Mouse (Mus musculus) MEL (cell line): ENCODE results near the gene Slc35f6.

ENCODE experiments used
- CTCF ChIP-seq, 3 experiments: IDR thresholded peaks in 2 of 3; conservative IDR thresholded peaks in 1 of 3; 2 replicates each; pipeline ENCODE4 v1.5.1; 2011 to 2012; ENCODE audit warnings: low read length in 3 of 3, low read depth in 2 of 3, mild to moderate bottlenecking in 2 of 3, improper control_type of control experiment in 1 of 3, inconsistent platforms in 1 of 3, mixed read lengths in 1 of 3, moderate library complexity in 1 of 3; ENCODE audit not compliant: control insufficient read depth in 1 of 3, insufficient read depth in 1 of 3, poor library complexity in 1 of 3, severe bottlenecking in 1 of 3
- UBTF ChIP-seq: IDR thresholded peaks from 2 replicates; pipeline ENCODE4 v1.6.1; 2012; ENCODE audit warnings: low read depth, mild to moderate bottlenecking, inconsistent platforms, low read length, improper control_type of control experiment, moderate library complexity, borderline replicate concordance; ENCODE audit not compliant: insufficient read depth
- USF2 ChIP-seq, 2 experiments: IDR thresholded peaks; 2 replicates each; pipeline ENCODE4 v1.6.1; 2011 to 2012; ENCODE audit warnings: improper control_type of control experiment in 2 of 2, low read length in 2 of 2, borderline replicate concordance in 1 of 2, inconsistent platforms in 1 of 2, low read depth in 1 of 2, mild to moderate bottlenecking in 1 of 2; ENCODE audit not compliant: insufficient read depth in 1 of 2

DNA sequence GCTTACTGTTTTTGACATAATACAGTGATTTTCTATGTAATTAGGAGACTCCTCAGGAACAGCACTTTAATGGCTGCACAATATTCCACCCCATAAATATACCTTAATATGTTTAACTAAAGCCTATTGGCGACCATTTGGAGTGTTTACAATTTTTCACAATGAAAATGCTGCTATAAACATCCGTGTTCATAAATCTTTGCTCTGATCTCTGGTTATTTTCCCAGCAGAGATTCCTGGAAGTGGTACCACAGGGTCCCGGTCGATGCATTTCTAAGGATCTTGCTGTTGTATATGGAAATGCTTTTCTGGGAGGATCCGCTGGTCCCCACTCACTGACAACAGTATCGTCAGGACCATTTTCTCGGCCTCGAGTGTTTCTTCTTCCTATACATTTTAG lies 34.5 kb upstream of the Slc35f6 start:
- TF ChIP-seq CTCF (IDR thresholded peaks at IDR 0.05 in 2 of 3, conservative IDR thresholded peaks at IDR 0.05 in 1 of 3; ENCODE audit: control insufficient read depth in 1 of 3, insufficient read depth in 1 of 3, low read depth in 2 of 3, low read length in 3 of 3, poor library complexity in 1 of 3, severe bottlenecking in 1 of 3) (no peak), UBTF (no peak), USF2 (IDR thresholded peaks at IDR 0.05; ENCODE audit: borderline replicate concordance in 1 of 2, insufficient read depth in 1 of 2, low read depth in 1 of 2, low read length in 2 of 2) (no peak)
